Mouse (Mus musculus) embryo, embryonic 10.5 days (tissue): ENCODE measurements at regions not wholly inside any gene's neighbourhood (a gene's known extent, or its start where the extent isn't known, plus 50 kb on each side); places are given as distances from the start of the nearest gene placed in this dataset.
"Not testable (repeated sequence)": the region's sequence is repeated elsewhere in the genome, so short reads cannot be mapped to it uniquely, and the experiment has no call there.

Source experiments
- DNase-seq: peaks from one replicate; pipeline ENCODE4 v3.0.0-alpha.2; 2015; ENCODE audit warnings: low spot score

DNA sequence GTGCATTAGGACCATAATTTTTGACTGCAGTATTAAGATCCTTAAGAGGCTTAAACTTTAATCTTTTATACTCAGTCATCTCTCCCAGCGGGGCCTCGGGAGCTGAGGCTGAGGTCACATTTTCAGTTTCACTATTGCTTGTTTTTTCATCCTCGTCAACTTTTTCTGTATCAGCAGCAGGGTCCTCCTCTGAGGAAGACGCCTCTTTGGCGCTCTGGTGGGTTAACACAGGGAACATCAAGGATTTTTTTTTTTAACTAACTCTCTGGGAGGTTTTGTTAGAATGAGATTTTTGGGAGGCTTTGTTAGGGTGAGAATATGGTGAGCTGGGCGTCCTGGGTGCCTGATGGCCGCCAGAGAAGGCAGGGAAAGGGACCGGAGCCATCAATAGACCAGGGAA, 633.6 kb downstream of the Jrkl start:
- not testable (repeated sequence) for DNase-seq

GRCm38 (mm10) chr9:12598113-12598650, 647.4 kb downstream of the Jrkl start:
- no peak for DNase-seq

GRCm38 (mm10) chr9:12587289-12588057, 658.2 kb downstream of the Jrkl start:
- peak; percentile 40 for DNase-seq
